Mouse (Mus musculus) hindbrain, embryonic 12.5 days (tissue): Measurements from ENCODE around the gene Yy1. TPM values are rescaled to one million over a fixed set of nuclear protein-coding genes. Genes with fewer than 3 reads are reported as not detected.
"Not testable (repeated sequence)": the region's sequence is repeated elsewhere in the genome, so short reads cannot be mapped to it uniquely, and the experiment has no call there.

Source experiments
- ATAC-seq: fragments of 200-750 bp; cut with Nextera tagmentation; 2 replicates; pipeline ENCODE4 v1.8.0; 2017; ENCODE audit warnings: moderate TSS enrichment; ENCODE audit not compliant: low FRiP score
- H3K27ac ChIP-seq: fragments of 300-500 bp; sonication (generic); 2 replicates; pipeline ENCODE4 v1.5.1; 2016; ENCODE audit warnings: mild to moderate bottlenecking
- H3K27me3 ChIP-seq: fragments of 300-500 bp; sonication (generic); 2 replicates; pipeline ENCODE4 v1.6.1; 2016; ENCODE audit warnings: mild to moderate bottlenecking
- H3K36me3 ChIP-seq: fragments of 300-500 bp; sonication (generic); 2 replicates; pipeline ENCODE4 v1.6.1; 2016; ENCODE audit warnings: mild to moderate bottlenecking
- H3K4me1 ChIP-seq: fragments of 300-500 bp; sonication (generic); 2 replicates; pipeline ENCODE4 v1.6.1; 2016
- H3K4me2 ChIP-seq: fragments of 300-500 bp; sonication (generic); replicated peaks from 2 replicates; pipeline ENCODE4 v1.6.1; 2016; ENCODE audit warnings: mild to moderate bottlenecking
- H3K4me3 ChIP-seq: fragments of 300-500 bp; sonication (generic); 2 replicates; pipeline ENCODE4 v1.5.1; 2016; ENCODE audit warnings: mild to moderate bottlenecking
- H3K9ac ChIP-seq: fragments of 300-500 bp; sonication (generic); 2 replicates; pipeline ENCODE4 v1.6.1; 2016; ENCODE audit warnings: mild to moderate bottlenecking, moderate library complexity
- H3K9me3 ChIP-seq: fragments of 300-500 bp; sonication (generic); replicated peaks from 2 replicates; pipeline ENCODE4 v1.6.1; 2016; ENCODE audit warnings: mild to moderate bottlenecking
- WGBS: fragments of 180-500 bp; shearing (Covaris S2); methylation state at CpG from one replicate; pipeline ENCODE4 v1.1.7; 2016; 5-methylcytosine and 5-hydroxymethylcytosine counted together
- polyA plus RNA-seq: library from polyadenylated mRNA; unstranded; fragments of >200 nt; fragmentation: Nextera tagmentation; extraction: Ambion mirVana; gene quantifications from 2 replicates; pipeline ENCODE4 v1.2.1, GENCODE M21; 2016

Gene Yy1
- polyA plus RNA-seq, 1 experiment from 2014 or later = 18.3 TPM

- H3K27me3 ChIP-seq = peaks cover 9% of the 10 kb centered on the region; the same call in 1 of the 2 replicates
- H3K27ac ChIP-seq = no peak overlapping the region
- no peak overlapping the region for H3K4me3 ChIP-seq
- ATAC-seq = no peak
- 66% methylated on average over 9 of the region's 9 CpGs for WGBS
- no peaks in the 10 kb centered on the region for H3K9me3 ChIP-seq
- peaks cover 34% of the 10 kb centered on the region for H3K4me1 ChIP-seq
- H3K9ac ChIP-seq = no peak overlapping the region
- H3K36me3 ChIP-seq = peaks cover 14% of the 10 kb centered on the region
- no peak overlapping the region for H3K4me2 ChIP-seq
Observed at GRCm38 (mm10) chr12:108831966-108832643, 39.3 kb downstream of the Yy1 start.

DNA sequence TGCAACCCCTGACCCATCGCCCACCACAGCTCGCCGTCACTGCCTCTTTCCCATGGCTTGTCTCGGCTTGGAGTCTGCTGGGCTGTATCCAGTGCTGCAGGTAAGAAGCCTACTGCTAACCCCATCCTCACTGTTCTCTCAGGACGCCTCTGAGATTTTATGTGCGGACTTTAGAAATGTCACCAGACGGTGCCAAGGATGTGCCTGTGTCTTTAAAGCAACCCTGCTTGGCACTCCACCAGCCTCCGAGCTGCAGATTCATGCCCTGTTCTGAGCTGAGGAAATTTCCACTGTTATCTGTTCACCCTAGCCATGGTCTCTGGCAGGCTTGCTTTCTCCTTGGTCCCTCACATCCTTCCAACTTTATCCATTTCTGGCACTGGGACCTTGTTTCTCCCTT lies 40.1 kb downstream of the Yy1 start:
- no peak for ATAC-seq
- Histone ChIP-seq H3K27ac (no peak overlapping the region), H3K4me3 (no peak overlapping the region), H3K9me3 (no peaks in the 10 kb centered on the region), H3K36me3 (peaks cover 6% of the 10 kb centered on the region; the same call in 1 of the 2 replicates), H3K4me2 (no peak overlapping the region), H3K27me3 (peaks cover 9% of the 10 kb centered on the region; the same call in 1 of the 2 replicates), H3K4me1 (peaks cover 41% of the 10 kb centered on the region), H3K9ac (no peak overlapping the region)
- WGBS = 88% methylated on average over 8 of the region's 8 CpGs

DNA sequence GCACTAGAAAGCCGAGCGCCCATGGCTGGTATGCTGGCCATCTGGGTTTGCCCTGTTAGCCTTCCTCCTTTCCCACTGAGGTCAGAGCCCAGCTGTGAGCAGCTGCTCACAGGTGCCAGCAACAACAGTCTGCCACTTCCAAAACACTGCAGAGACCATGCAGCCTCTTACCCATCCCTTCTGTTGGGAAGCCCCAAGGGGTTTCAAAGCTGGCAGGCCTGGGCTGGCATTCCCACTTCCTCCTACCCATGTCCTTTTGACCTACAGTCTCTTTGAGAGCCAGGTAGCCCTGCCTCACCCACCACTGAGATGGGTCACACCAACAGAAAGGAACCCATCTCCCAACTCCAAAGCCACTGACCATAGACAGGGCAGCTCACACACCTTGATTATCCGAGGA lies 40.6 kb downstream of the Yy1 start:
- peaks cover 9% of the 10 kb centered on the region; the same call in 1 of the 2 replicates for H3K27me3 ChIP-seq
- WGBS = 95% methylated on average over 3 of the region's 3 CpGs
- ATAC-seq = no peak
- no peak overlapping the region for H3K4me2 ChIP-seq
- peaks cover 1% of the 10 kb centered on the region for H3K36me3 ChIP-seq
- no peak overlapping the region for H3K27ac ChIP-seq
- no peak overlapping the region for H3K4me3 ChIP-seq
- H3K9me3 ChIP-seq = no peaks in the 10 kb centered on the region
- no peak overlapping the region for H3K9ac ChIP-seq
- H3K4me1 ChIP-seq = peaks cover 46% of the 10 kb centered on the region

GRCm38 (mm10) chr12:108834337-108834736 lies 41.6 kb downstream of the Yy1 start:
- H3K36me3 ChIP-seq = peaks cover 5% of the 10 kb centered on the region
- no peak overlapping the region for H3K27ac ChIP-seq
- peaks cover 48% of the 10 kb centered on the region for H3K4me1 ChIP-seq
- 80% methylated on average over 3 of the region's 3 CpGs for WGBS
- peak overlapping the region; percentile 92 for H3K4me2 ChIP-seq
- H3K27me3 ChIP-seq = peaks cover 9% of the 10 kb centered on the region; the same call in 1 of the 2 replicates
- H3K9ac ChIP-seq = 0 out of 2 replicates have a peak overlapping the region, but pooled peaks have one; percentile 77
- peak overlapping the region; percentile 59 for H3K4me3 ChIP-seq
- no peaks in the 10 kb centered on the region for H3K9me3 ChIP-seq
- ATAC-seq = no peak

DNA sequence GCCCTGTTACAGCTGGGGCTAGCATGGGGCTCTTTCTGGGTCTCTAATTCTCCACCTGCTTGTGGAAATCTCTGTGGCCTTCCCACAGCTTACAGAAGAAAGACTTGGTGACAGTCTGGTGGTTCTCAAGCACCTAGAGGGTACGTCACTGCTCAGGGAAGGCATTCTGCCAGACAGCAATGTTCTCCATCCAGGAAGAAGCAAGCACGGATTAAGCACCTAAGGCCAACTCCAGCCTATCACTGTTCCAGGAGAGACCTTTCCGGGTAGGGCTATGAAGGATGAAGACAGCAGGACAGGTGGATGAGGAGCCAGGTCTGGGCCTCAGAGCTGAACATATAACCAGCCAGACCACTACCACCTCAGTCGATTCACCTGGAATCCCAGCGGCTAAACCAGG lies 42.0 kb downstream of the Yy1 start:
- Histone ChIP-seq H3K4me1 (peaks cover 48% of the 10 kb centered on the region), H3K9ac (peak overlapping the region; percentile 77), H3K4me3 (peak overlapping the region; percentile 59), H3K36me3 (peaks cover 5% of the 10 kb centered on the region), H3K9me3 (no peaks in the 10 kb centered on the region), H3K27ac (no peak overlapping the region), H3K4me2 (peak overlapping the region; percentile 92), H3K27me3 (peaks cover 9% of the 10 kb centered on the region; the same call in 1 of the 2 replicates)
- ATAC-seq = no peak
- WGBS = 48% methylated on average over 5 of the region's 5 CpGs

DNA sequence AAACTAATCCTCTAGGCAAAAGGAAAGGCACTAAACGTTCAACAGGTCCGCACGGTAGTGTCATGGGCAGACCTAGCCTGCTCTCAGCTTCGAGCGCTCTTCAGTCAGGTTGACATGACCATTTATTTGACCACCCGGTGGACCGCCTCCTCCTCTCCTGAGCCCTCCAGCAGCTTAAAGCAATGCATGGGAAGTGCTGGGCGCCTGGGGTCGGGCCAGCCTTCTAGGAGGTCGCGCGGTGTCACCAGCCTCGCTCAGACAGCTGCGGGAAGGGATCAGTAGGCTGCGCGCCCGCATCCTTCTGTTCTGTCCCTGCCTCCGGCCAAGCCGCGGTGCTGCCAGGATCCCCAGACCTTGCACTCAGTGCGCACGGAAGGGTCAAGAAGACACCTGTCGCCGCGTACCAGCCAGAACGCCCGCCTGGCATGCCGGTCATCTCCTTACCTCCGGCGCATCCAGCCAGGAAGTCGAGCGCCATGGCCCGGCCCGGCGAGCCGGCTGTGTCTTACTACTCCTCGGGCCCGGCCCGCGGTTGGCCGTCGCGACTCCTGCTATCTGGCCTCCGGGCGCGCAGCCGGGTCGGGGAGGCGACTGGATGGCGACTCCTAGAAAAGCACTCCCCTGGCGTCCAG lies 42.6 kb downstream of the Yy1 start:
- Histone ChIP-seq H3K4me1 (peaks cover 48% of the 10 kb centered on the region), H3K9me3 (no peaks in the 10 kb centered on the region), H3K4me2 (peak overlapping the region; percentile 92), H3K36me3 (peaks cover 5% of the 10 kb centered on the region; the same call in 1 of the 2 replicates), H3K27ac (peak overlapping the region; percentile 24; the same call in 1 of the 2 replicates), H3K4me3 (peak overlapping the region; percentile 59), H3K9ac (peak overlapping the region; percentile 77), H3K27me3 (peaks cover 9% of the 10 kb centered on the region; the same call in 1 of the 2 replicates)
- peak; percentile 57 for ATAC-seq
- 2% methylated on average over 51 of the region's 51 CpGs for WGBS

DNA sequence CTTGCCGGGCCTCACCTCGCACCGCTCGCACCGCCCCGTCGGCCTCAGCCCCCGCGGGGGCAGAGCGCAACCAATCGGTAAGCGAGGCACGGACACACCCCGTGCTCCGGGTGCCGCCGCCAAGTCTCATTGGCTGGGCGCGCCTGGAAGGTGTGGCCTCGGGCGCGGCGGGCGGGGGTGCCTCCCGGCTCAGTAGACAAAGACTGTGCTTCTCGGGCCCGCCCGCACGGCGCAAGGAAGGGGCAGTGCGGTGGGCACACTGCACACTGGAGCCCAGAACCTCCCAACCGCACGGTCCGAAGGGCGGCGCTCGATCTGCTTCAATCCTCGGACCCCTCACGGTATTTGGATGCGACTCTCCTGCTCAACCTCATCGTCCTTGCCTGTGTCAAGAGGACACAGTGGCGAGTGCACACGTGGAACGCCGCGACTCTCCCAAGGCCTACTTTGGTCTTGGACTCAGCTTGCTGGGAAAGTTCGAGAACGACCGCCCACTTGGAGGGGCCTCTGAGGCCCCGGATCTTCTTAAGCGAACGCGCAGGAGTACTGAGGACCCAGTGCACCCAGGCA lies 43.2 kb downstream of the Yy1 start, which contains the start of the genes Slc25a29 and Slc25a47:
Slc25a29 (minus strand) TSS at position 44 of the 570 bp plus-strand sequence.
Slc25a47 (plus strand) TSS at position 207 of the 570 bp plus-strand sequence.
- Histone ChIP-seq H3K36me3 (peaks cover 8% of the 10 kb centered on the region), H3K9ac (peak within 1 kb of the TSS; percentile 83), H3K4me2 (peak within 1 kb of the TSS; percentile 92), H3K9me3 (no peaks in the 10 kb centered on the region), H3K4me3 (peak within 1 kb of the TSS; percentile 59), H3K27me3 (peaks cover 9% of the 10 kb centered on the region; the same call in 1 of the 2 replicates), H3K4me1 (peaks cover 48% of the 10 kb centered on the region), H3K27ac (peak within 1 kb of the TSS; percentile 82)
- ATAC-seq = peak; percentile 98
- under 1% methylated on average over 53 of the region's 53 CpGs for WGBS

DNA sequence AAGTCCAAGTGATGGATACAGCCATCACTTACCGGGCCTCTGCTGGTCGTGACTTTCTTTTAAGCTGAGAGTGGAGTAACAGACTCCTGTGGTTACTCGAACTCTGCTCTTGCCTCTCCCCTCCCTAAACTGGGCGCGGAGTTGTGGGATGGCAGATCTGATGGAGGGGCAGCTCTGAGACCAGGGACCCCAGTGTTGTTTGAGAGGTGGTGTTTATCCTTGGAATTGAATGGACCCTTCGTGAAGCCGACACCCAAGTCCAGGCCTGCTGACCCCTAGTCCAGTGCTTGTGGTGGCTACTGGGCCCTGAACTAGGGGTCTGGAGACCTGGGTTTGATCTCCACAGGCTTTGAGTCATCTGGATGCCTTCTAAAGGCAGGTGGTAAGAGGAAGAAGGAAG lies 43.9 kb downstream of the Yy1 start:
- Histone ChIP-seq H3K4me1 (peaks cover 48% of the 10 kb centered on the region), H3K27ac (peak overlapping the region; percentile 82), H3K36me3 (peaks cover 16% of the 10 kb centered on the region), H3K4me3 (peak overlapping the region; percentile 59), H3K4me2 (peak overlapping the region; percentile 92), H3K27me3 (peaks cover 9% of the 10 kb centered on the region; the same call in 1 of the 2 replicates), H3K9me3 (no peaks in the 10 kb centered on the region), H3K9ac (peak overlapping the region; percentile 83)
- ATAC-seq = no peak
- WGBS = 61% methylated on average over 7 of the region's 7 CpGs

DNA sequence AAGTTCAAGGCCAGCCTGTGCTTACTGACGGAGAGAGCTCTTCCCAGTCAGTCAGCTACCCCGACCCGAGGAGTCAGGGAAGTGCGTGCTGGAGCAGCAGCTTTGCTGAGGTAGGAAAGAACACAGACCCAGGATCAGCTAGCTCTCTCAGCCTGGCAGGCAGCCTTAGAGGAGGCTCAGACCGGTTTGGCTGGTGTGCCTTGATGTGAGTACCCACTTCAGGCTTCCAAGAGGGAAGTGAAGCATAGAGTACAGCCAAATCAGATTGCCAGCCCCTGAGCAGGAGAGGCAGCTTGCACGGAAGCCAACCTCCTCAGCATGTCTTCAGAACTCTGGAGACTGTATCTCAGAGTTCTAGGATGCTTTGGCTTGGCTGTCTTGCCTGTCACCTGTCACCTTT lies 48.4 kb downstream of the Yy1 start:
- Histone ChIP-seq H3K36me3 (peaks cover 51% of the 10 kb centered on the region), H3K27ac (no peak overlapping the region)

GRCm38 (mm10) chr12:108842663-108843062 lies 49.9 kb downstream of the Yy1 start:
- Histone ChIP-seq H3K4me3 (no peak overlapping the region), H3K27me3 (no peaks in the 10 kb centered on the region), H3K27ac (no peak overlapping the region), H3K9ac (no peak overlapping the region), H3K36me3 (peaks cover 51% of the 10 kb centered on the region), H3K4me2 (no peak overlapping the region), H3K4me1 (peaks cover 8% of the 10 kb centered on the region), H3K9me3 (no peaks in the 10 kb centered on the region)
- ATAC-seq = no peak
- WGBS = 92% methylated on average over 7 of the region's 7 CpGs

More for the DNA sequence above, 48.4 kb downstream of the Yy1 start:
- peaks cover 23% of the 10 kb centered on the region for H3K4me1 ChIP-seq
- no peaks in the 10 kb centered on the region for H3K27me3 ChIP-seq
- H3K4me3 ChIP-seq = no peak overlapping the region
- H3K9ac ChIP-seq = no peak overlapping the region
- H3K9me3 ChIP-seq = no peaks in the 10 kb centered on the region
- WGBS = 94% methylated on average over 6 of the region's 6 CpGs
- H3K4me2 ChIP-seq = no peak overlapping the region
- no peak for ATAC-seq

GRCm38 (mm10) chr12:108848033-108848432 lies 55.3 kb downstream of the Yy1 start:
- H3K27ac ChIP-seq, H3K9me3 ChIP-seq, H3K4me1 ChIP-seq, H3K4me3 ChIP-seq, H3K9ac ChIP-seq, H3K4me2 ChIP-seq, ATAC-seq, H3K27me3 ChIP-seq: not testable (repeated sequence)
- peaks cover 24% of the 10 kb centered on the region for H3K36me3 ChIP-seq
- WGBS = 87% methylated on average over 3 of the region's 3 CpGs

DNA sequence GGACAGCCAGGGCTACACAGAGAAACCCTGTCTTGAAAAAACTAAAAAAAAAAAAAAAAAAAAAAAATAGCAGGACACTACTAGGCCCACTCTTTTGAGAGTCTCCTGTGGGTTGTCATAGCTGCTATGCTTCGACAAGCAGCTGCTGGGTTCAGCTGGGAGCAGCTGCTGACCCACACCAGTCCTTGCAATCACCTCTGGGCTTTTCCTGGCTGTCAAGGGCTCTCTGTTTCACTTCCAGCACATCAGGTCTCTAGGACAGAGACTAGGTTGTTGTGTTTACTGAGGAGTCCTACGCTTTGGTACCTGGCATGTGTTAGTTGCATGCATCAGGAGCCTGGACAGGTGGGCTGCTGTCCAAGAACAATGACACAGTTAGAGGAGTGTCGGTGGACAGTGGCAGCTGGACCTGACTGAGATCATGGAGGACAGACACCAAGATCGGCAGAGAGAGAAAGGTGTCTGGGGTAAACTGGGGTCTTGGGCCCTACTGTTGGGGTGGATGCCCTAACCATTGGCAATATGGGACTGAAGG lies 56.8 kb downstream of the Yy1 start:
- Histone ChIP-seq H3K4me3 (no peak overlapping the region), H3K4me2 (no peak overlapping the region), H3K4me1 (peaks cover 7% of the 10 kb centered on the region), H3K36me3 (peaks cover 16% of the 10 kb centered on the region), H3K9ac (no peak overlapping the region), H3K27ac (no peak overlapping the region), H3K27me3 (no peaks in the 10 kb centered on the region), H3K9me3 (no peaks in the 10 kb centered on the region)
- ATAC-seq = no peak
- WGBS = 84% methylated on average over 4 of the region's 4 CpGs
